Mouse (Mus musculus) stomach, embryonic 15.5 days (tissue): ENCODE results near the gene Cdc6. TPM values are rescaled to one million over a fixed set of nuclear protein-coding genes. Genes with fewer than 3 reads are reported as not detected.
A peak's percentile ranks its signal among the peaks of the same experiment; 100 is the strongest.

Source experiments
- ATAC-seq: fragments of 200-750 bp; cut with Nextera tagmentation; 2 replicates; pipeline ENCODE4 v1.8.0; 2017; ENCODE audit warnings: low read depth, moderate number of reproducible peaks, moderate TSS enrichment; ENCODE audit not compliant: insufficient read depth, low FRiP score
- H3K27ac ChIP-seq: fragments of 300-500 bp; sonication (generic); 2 replicates; pipeline ENCODE4 v1.5.1; 2015; ENCODE audit warnings: mild to moderate bottlenecking, inconsistent platforms
- H3K27me3 ChIP-seq: fragments of 300-500 bp; sonication (generic); replicated peaks from 2 replicates; pipeline ENCODE4 v1.6.1; 2015; ENCODE audit warnings: inconsistent platforms
- H3K36me3 ChIP-seq: fragments of 300-500 bp; sonication (generic); 2 replicates; pipeline ENCODE4 v1.6.1; 2015; ENCODE audit warnings: inconsistent platforms
- H3K4me1 ChIP-seq: fragments of 300-500 bp; sonication (generic); 2 replicates; pipeline ENCODE4 v1.6.1; 2015; ENCODE audit warnings: inconsistent platforms
- H3K4me2 ChIP-seq: fragments of 300-500 bp; sonication (generic); 2 replicates; pipeline ENCODE4 v1.6.1; 2015; ENCODE audit warnings: mild to moderate bottlenecking, inconsistent platforms
- H3K4me3 ChIP-seq: fragments of 300-500 bp; sonication (generic); replicated peaks from 2 replicates; pipeline ENCODE4 v1.5.1; 2015; ENCODE audit warnings: inconsistent platforms
- H3K9ac ChIP-seq: fragments of 300-500 bp; sonication (generic); 2 replicates; pipeline ENCODE4 v1.6.1; 2015; ENCODE audit warnings: inconsistent platforms
- H3K9me3 ChIP-seq: fragments of 300-500 bp; sonication (generic); 2 replicates; pipeline ENCODE4 v1.6.1; 2016; ENCODE audit warnings: inconsistent platforms
- WGBS: fragments of 180-500 bp; shearing (Covaris S2); methylation state at CpG from one replicate; pipeline ENCODE4 v1.1.7; 2015; 5-methylcytosine and 5-hydroxymethylcytosine counted together
- polyA plus RNA-seq: library from polyadenylated mRNA; unstranded; fragments of >200 nt; fragmentation: Nextera tagmentation; extraction: Ambion mirVana; gene quantifications from 2 replicates; pipeline ENCODE4 v1.2.1, GENCODE M21; 2015

Gene Cdc6
- polyA plus RNA-seq, 1 experiment from 2014 or later = 28.8 TPM

GRCm38 (mm10) chr11:98959437-98960312 is 52.1 kb downstream of the Cdc6 start:
- WGBS = under 1% methylated on average over 43 of the region's 43 CpGs
- H3K4me1 ChIP-seq = peaks cover 67% of the 10 kb centered on the region

GRCm38 (mm10) chr11:98960313-98960906 is 52.8 kb downstream of the Cdc6 start:
- peak overlapping the region; percentile 93 for H3K27ac ChIP-seq
- H3K4me3 ChIP-seq = peak overlapping the region; percentile 78
- H3K4me2 ChIP-seq = peak overlapping the region; percentile 99
- peak overlapping the region; percentile 77 for H3K9ac ChIP-seq
- no peaks in the 10 kb centered on the region for H3K27me3 ChIP-seq
- H3K4me1 ChIP-seq = peaks cover 67% of the 10 kb centered on the region
- 0 out of 2 replicates have a peak, but pooled peaks cover 5% of the 10 kb centered on the region for H3K36me3 ChIP-seq
- ATAC-seq = peak; percentile 42; the same call in 1 of the 2 replicates
- WGBS = 1% methylated on average over 53 of the region's 53 CpGs
- H3K9me3 ChIP-seq = no peaks in the 10 kb centered on the region

More at GRCm38 (mm10) chr11:98959437-98960312, 52.1 kb downstream of the Cdc6 start:
- Histone ChIP-seq H3K27me3 (no peaks in the 10 kb centered on the region), H3K4me3 (peak overlapping the region; percentile 78), H3K4me2 (peak overlapping the region; percentile 99), H3K9ac (0 out of 2 replicates have a peak overlapping the region, but pooled peaks have one; percentile 35), H3K27ac (peak overlapping the region; percentile 93), H3K36me3 (0 out of 2 replicates have a peak, but pooled peaks cover 5% of the 10 kb centered on the region), H3K9me3 (no peaks in the 10 kb centered on the region)
- ATAC-seq = peak; percentile 29; the same call in 1 of the 2 replicates

GRCm38 (mm10) chr11:98961051-98961592 is 53.5 kb downstream of the Cdc6 start:
- H3K27ac ChIP-seq = peak overlapping the region; percentile 93
- ATAC-seq = no peak
- peak overlapping the region; percentile 78 for H3K4me3 ChIP-seq
- peak overlapping the region; percentile 99 for H3K4me2 ChIP-seq
- H3K36me3 ChIP-seq = 0 out of 2 replicates have a peak, but pooled peaks cover 5% of the 10 kb centered on the region
- peak overlapping the region; percentile 77 for H3K9ac ChIP-seq
- 5% methylated on average over 18 of the region's 18 CpGs for WGBS
- peaks cover 68% of the 10 kb centered on the region for H3K4me1 ChIP-seq
- no peaks in the 10 kb centered on the region for H3K27me3 ChIP-seq
- no peaks in the 10 kb centered on the region for H3K9me3 ChIP-seq

- Histone ChIP-seq H3K36me3 (peaks cover 5% of the 10 kb centered on the region; the same call in 1 of the 2 replicates), H3K27me3 (no peaks in the 10 kb centered on the region), H3K9me3 (no peaks in the 10 kb centered on the region), H3K4me3 (peak overlapping the region; percentile 78), H3K9ac (peak overlapping the region; percentile 77), H3K4me1 (peaks cover 72% of the 10 kb centered on the region), H3K4me2 (peak overlapping the region; percentile 99), H3K27ac (peak overlapping the region; percentile 93)
- ATAC-seq = no peak
- WGBS = 5% methylated on average over 8 of the region's 8 CpGs
Measured at GRCm38 (mm10) chr11:98961766-98962165, 54.2 kb downstream of the Cdc6 start.

GRCm38 (mm10) chr11:98962421-98963095 is 55.0 kb downstream of the Cdc6 start:
- no peak for ATAC-seq
- Histone ChIP-seq H3K4me3 (peak overlapping the region; percentile 78), H3K4me1 (peaks cover 78% of the 10 kb centered on the region), H3K27ac (peak overlapping the region; percentile 93), H3K4me2 (peak overlapping the region; percentile 99), H3K27me3 (no peaks in the 10 kb centered on the region), H3K36me3 (peaks cover 8% of the 10 kb centered on the region; the same call in 1 of the 2 replicates), H3K9ac (peak overlapping the region; percentile 29; the same call in 1 of the 2 replicates), H3K9me3 (no peaks in the 10 kb centered on the region)
- 14% methylated on average over 12 of the region's 12 CpGs for WGBS

- ATAC-seq = peak; percentile 79
- Histone ChIP-seq H3K9me3 (no peaks in the 10 kb centered on the region), H3K4me3 (peak overlapping the region; percentile 78), H3K9ac (peak overlapping the region; percentile 29; the same call in 1 of the 2 replicates), H3K27me3 (no peaks in the 10 kb centered on the region), H3K36me3 (peaks cover 8% of the 10 kb centered on the region; the same call in 1 of the 2 replicates), H3K4me2 (peak overlapping the region; percentile 99), H3K27ac (peak overlapping the region; percentile 93), H3K4me1 (peaks cover 87% of the 10 kb centered on the region)
- WGBS = under 1% methylated on average over 32 of the region's 32 CpGs
Measured at GRCm38 (mm10) chr11:98963191-98964021, 55.8 kb downstream of the Cdc6 start.

GRCm38 (mm10) chr11:98964201-98964615 is 56.6 kb downstream of the Cdc6 start:
- H3K9me3 ChIP-seq = no peaks in the 10 kb centered on the region
- no peak for ATAC-seq
- peak overlapping the region; percentile 99 for H3K4me2 ChIP-seq
- peaks cover 88% of the 10 kb centered on the region for H3K4me1 ChIP-seq
- H3K9ac ChIP-seq = 0 out of 2 replicates have a peak overlapping the region, but pooled peaks have one; percentile 6
- H3K4me3 ChIP-seq = peak overlapping the region; percentile 78
- 10% methylated on average over 6 of the region's 6 CpGs for WGBS
- H3K27ac ChIP-seq = peak overlapping the region; percentile 93
- peaks cover 8% of the 10 kb centered on the region; the same call in 1 of the 2 replicates for H3K36me3 ChIP-seq
- H3K27me3 ChIP-seq = no peaks in the 10 kb centered on the region

GRCm38 (mm10) chr11:98964616-98965415 is 57.2 kb downstream of the Cdc6 start:
- WGBS = 17% methylated on average over 15 of the region's 15 CpGs
- peaks cover 12% of the 10 kb centered on the region for H3K36me3 ChIP-seq
- peak overlapping the region; percentile 17; the same call in 1 of the 2 replicates for H3K9ac ChIP-seq
- peaks cover 89% of the 10 kb centered on the region for H3K4me1 ChIP-seq
- H3K9me3 ChIP-seq = no peaks in the 10 kb centered on the region
- no peak for ATAC-seq
- H3K4me2 ChIP-seq = peak overlapping the region; percentile 99
- H3K27me3 ChIP-seq = no peaks in the 10 kb centered on the region
- H3K27ac ChIP-seq = peak overlapping the region; percentile 93
- H3K4me3 ChIP-seq = peak overlapping the region; percentile 78

- WGBS = 19% methylated on average over 11 of the region's 11 CpGs
- Histone ChIP-seq H3K27ac (peak overlapping the region; percentile 93), H3K9ac (peak overlapping the region; percentile 17; the same call in 1 of the 2 replicates), H3K4me3 (peak overlapping the region; percentile 78), H3K4me2 (peak overlapping the region; percentile 99), H3K36me3 (peaks cover 19% of the 10 kb centered on the region), H3K4me1 (peaks cover 93% of the 10 kb centered on the region), H3K9me3 (no peaks in the 10 kb centered on the region), H3K27me3 (no peaks in the 10 kb centered on the region)
- no peak for ATAC-seq
Measured at GRCm38 (mm10) chr11:98965416-98966077, 57.9 kb downstream of the Cdc6 start.
